Mouse (Mus musculus): ENCODE measurements around the gene Rybp.

DNA sequence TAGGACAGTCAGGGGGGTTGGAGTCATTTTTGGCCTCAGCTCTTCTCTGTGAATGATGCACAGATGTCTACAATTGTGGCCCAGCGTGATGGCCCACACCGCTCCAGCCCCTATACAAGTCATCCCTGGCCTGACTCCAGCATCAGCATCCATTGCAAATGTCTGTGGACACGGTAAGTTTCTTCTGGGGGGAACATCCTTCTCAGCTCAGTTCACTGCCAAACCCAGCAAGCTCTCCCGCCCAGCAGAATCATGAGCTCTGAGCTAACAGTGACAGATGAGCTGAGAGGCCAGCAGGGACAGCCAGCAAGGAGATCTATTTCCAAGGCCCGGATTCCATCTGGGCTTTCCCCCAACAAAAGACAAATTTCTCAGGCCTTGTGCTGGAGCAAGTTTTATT, 90.2 kb downstream of the Rybp start:
- TF ChIP-seq CTCF (IDR thresholded peaks at IDR 0.05; ENCODE audit: low read depth, low read length) = no peak
- TF ChIP-seq POLR2A (IDR thresholded peaks at IDR 0.05; ENCODE audit: extremely low read depth, insufficient read depth, low read length) = no peak

All from liver, adult 2 months (tissue).